8 mouse cellular contexts compared by ENCODE assay signal in the genomic region with DNA sequence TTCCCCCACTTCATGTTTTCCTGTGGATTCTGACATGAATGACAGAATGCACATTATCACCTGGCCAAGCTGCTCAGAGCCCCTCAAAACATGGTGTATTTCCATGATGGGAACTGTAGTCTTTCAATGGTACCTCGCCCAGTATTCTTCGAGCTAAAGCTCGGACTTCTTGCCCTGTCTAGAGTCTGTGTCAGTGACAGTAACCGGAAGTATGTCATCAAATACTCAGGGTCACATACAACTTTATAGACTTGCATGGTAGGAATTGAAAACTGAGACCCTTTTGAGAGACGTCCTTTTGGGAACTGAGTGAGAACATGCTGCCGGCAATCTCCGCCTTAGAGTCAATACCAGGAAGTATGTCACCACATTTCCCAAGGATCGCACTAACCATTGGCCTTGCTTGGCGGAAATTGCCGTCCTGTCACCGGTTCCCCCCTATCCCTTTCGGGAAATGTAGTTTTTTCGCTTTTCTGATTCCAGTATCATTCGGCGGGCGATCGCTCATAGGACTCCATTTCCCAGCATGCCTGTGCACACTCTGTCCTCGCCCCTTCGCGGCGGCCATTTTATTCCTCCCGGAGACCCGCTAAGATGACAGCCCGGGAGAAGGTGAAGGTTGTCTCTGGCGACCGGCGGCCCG. TPM values are rescaled to one million over a fixed set of nuclear protein-coding genes. Genes with fewer than 3 reads are reported as not detected.
A peak's percentile ranks its signal among the peaks of the same experiment; 100 is the strongest.
DNase-seq lines count a peak whose midpoint lies in the region; ATAC-seq lines count a peak whose summit lies in the region.

Gene Fem1a (plus strand): TSS at position 572 of the 643 bp plus-strand sequence.

- no peaks in the 10 kb centered on the region for H3K27me3 ChIP-seq in forebrain, embryonic 14.5 days (replicated peaks; ENCODE audit: control insufficient read depth, insufficient read depth, low read length)
- H3K27me3 ChIP-seq in neural tube, embryonic 15.5 days (replicated peaks), result no peaks in the 10 kb centered on the region

- WGBS in forebrain, embryonic 14.5 days, result under 1% methylated on average over 28 of the region's 28 CpGs
- WGBS in neural tube, embryonic 15.5 days, result under 1% methylated on average over 28 of the region's 28 CpGs

- intact Hi-C loops in heart, postnatal 14 days (cut with DNase I), result loop anchor here (10.0 kb wide), 1 partner anchor 302 kb away; the partner anchor contains the start of genes Ebi3 and Yju2

- peak; percentile 99 for DNase-seq in ES-CJ7 (ENCODE audit: low read depth, low spot score)
- peak; percentile 93 for DNase-seq in cerebellum, adult 11 months
- DNase-seq in forebrain, embryonic 14.5 days (ENCODE audit: low spot score), result peak; percentile 100
- peak; percentile 88 to 90 for DNase-seq in heart, postnatal 14 days
- peak; percentile 97 for DNase-seq in layer of hippocampus, adult 11-12 months (ENCODE audit: low spot score)
- DNase-seq in lung, adult 18-20 months, result peak; percentile 97
- DNase-seq in testis, postnatal 14 days (ENCODE audit: low spot score), result peak; percentile 96

- peak within 1 kb of the TSS; percentile 67 for H3K9ac ChIP-seq in forebrain, embryonic 14.5 days (ENCODE audit: low read length)
- peak within 1 kb of the TSS; percentile 62 for H3K9ac ChIP-seq in neural tube, embryonic 15.5 days (replicated peaks)

- H3K27ac ChIP-seq in forebrain, embryonic 14.5 days (ENCODE audit: low read depth, low read length), result peak within 1 kb of the TSS; percentile 85
- peak within 1 kb of the TSS; percentile 95 for H3K27ac ChIP-seq in neural tube, embryonic 15.5 days (replicated peaks)

- peak within 1 kb of the TSS; percentile 59 for H3K4me3 ChIP-seq in forebrain, embryonic 14.5 days (ENCODE audit: low read depth, low read length)
- H3K4me3 ChIP-seq in neural tube, embryonic 15.5 days (replicated peaks), result peak within 1 kb of the TSS; percentile 65

- ATAC-seq in forebrain, embryonic 14.5 days, result peak; percentile 92
- ATAC-seq in neural tube, embryonic 15.5 days (ENCODE audit: low FRiP score), result peak; percentile 92

- H3K9me3 ChIP-seq in forebrain, embryonic 14.5 days (replicated peaks; ENCODE audit: control insufficient read depth, low read length), result no peaks in the 10 kb centered on the region
- H3K9me3 ChIP-seq in neural tube, embryonic 15.5 days (replicated peaks), result no peaks in the 10 kb centered on the region

- H3K36me3 ChIP-seq in forebrain, embryonic 14.5 days (ENCODE audit: control insufficient read depth, insufficient read depth, low read length), result peaks cover 35% of the 10 kb centered on the region
- H3K36me3 ChIP-seq in neural tube, embryonic 15.5 days, result peaks cover 24% of the 10 kb centered on the region

- peaks cover 5% of the 10 kb centered on the region for H3K4me1 ChIP-seq in forebrain, embryonic 14.5 days (ENCODE audit: control insufficient read depth, insufficient read depth, low read length)
- H3K4me1 ChIP-seq in neural tube, embryonic 15.5 days, result peaks cover 56% of the 10 kb centered on the region

- peak within 1 kb of the TSS; percentile 92 for H3K4me2 ChIP-seq in forebrain, embryonic 14.5 days (ENCODE audit: low read length)
- peak within 1 kb of the TSS; percentile 92 for H3K4me2 ChIP-seq in neural tube, embryonic 15.5 days

RNA-seq across cellular contexts. Expression of gene Fem1a, which starts in this region (rescaled TPM):
- 18.0 and 22.0 TPM in 2 replicates for polyA plus RNA-seq in forebrain, embryonic 14.5 days (2014; fragmentation: Nextera tagmentation; extraction: Ambion mirVana)
- 10 to 100 TPM; 90.4 to 94.6 TPM for total RNA-seq in heart, postnatal 14 days (2021)
- polyA plus RNA-seq in neural tube, embryonic 15.5 days (2015; fragmentation: Nextera tagmentation; extraction: Ambion mirVana), result 16.2 and 16.9 TPM in 2 replicates

Comparison
In these comparisons a context has a peak if more than half of its experiments do, and no peak if none do; other contexts are left out.
1. Peak in every context shown above with its lines: DNase-seq, ATAC-seq, H3K4me3 ChIP-seq and H3K27ac ChIP-seq.